8 mouse cellular contexts compared by ENCODE assay signal in the genomic region with DNA sequence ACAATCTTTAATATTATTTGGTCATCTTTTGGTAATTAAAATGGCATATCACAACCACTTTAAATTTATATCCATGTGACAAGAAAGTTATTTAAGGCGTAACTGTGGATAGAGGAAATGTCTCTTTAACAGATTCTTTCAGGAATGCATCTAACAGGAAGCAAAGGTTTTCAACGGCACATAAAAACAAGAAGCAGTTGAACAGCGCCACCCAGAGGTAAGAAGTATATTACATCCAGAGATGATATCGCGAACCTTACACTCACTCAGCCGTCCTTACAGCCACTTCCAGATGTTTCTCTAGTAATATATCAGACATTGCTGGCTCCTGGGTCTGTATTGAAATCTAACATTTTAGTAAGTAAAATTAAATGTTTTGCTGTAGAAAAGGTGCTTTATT.
DNase-seq lines count a peak whose midpoint lies in the region; ATAC-seq and TF ChIP-seq lines count a peak whose summit lies in the region.

No protein-coding gene starts in this region.

- no peak overlapping the region for H3K4me3 ChIP-seq in cerebellum, adult 2 months (replicated peaks; ENCODE audit: insufficient read depth, low read depth, low read length)
- H3K4me3 ChIP-seq in midbrain, embryonic 13.5 days (replicated peaks) = no peak overlapping the region

- no peak overlapping the region for H3K27ac ChIP-seq in cerebellum, adult 2 months (ENCODE audit: insufficient read depth, low read length)
- no peak overlapping the region for H3K27ac ChIP-seq in midbrain, embryonic 13.5 days

- H3K4me1 ChIP-seq in cerebellum, adult 2 months (ENCODE audit: control insufficient read depth, insufficient read depth, low read length) = no peaks in the 10 kb centered on the region
- peaks cover 17% of the 10 kb centered on the region for H3K4me1 ChIP-seq in midbrain, embryonic 13.5 days (replicated peaks)

- peak; percentile 8; the same call in 1 of the 2 replicates for TF ChIP-seq CTCF in cerebellum, adult 2 months (IDR thresholded peaks at IDR 0.05; ENCODE audit: borderline replicate concordance, insufficient read depth, low read depth, low read length)

- no peaks in the 10 kb centered on the region; the same call in 1 of the 2 replicates for H3K27me3 ChIP-seq in cerebellum, adult 2 months (ENCODE audit: control insufficient read depth, insufficient read depth, low read length)
- H3K27me3 ChIP-seq in midbrain, embryonic 13.5 days = peaks cover 25% of the 10 kb centered on the region; the same call in 1 of the 2 replicates

- ATAC-seq in cerebellum, adult (ENCODE audit: insufficient number of reproducible peaks, low FRiP score, low TSS enrichment) = no peak
- 0 out of 2 replicates have a peak, but pooled peaks have one; percentile 47 for ATAC-seq in midbrain, embryonic 13.5 days

- no peak for TF ChIP-seq POLR2A in cerebellum, adult 2 months (IDR thresholded peaks at IDR 0.05; ENCODE audit: borderline replicate concordance, insufficient read depth, low read length)

- no peak overlapping the region for H3K4me2 ChIP-seq in midbrain, embryonic 13.5 days (replicated peaks)

- peak; percentile 21 to 45 for DNase-seq in cerebellum, adult 2 months
- peak; percentile 86 for DNase-seq in CD4-positive, CD25-positive, alpha-beta regulatory T cell, adult 2 months (ENCODE audit: low read depth, low spot score)
- peak; percentile 28 for DNase-seq in cerebellum, adult 9-11 months
- peak; percentile 51 for DNase-seq in gastrocnemius, postnatal 10 days
- DNase-seq in left cerebral cortex, adult 11 months (ENCODE audit: low spot score) = peak; percentile 74
- peak; percentile 40 to 74 for DNase-seq in spleen, postnatal 4 days (ENCODE audit: low spot score in 2 of 2)

- H3K36me3 ChIP-seq in midbrain, embryonic 13.5 days = no peaks in the 10 kb centered on the region

- no peaks in the 10 kb centered on the region for H3K9me3 ChIP-seq in midbrain, embryonic 13.5 days

- WGBS in cerebellum, adult 2 months = 8% methylated on average over 6 of the region's 6 CpGs
- 2% methylated on average over 6 of the region's 6 CpGs for WGBS in midbrain, embryonic 13.5 days

- H3K9ac ChIP-seq in midbrain, embryonic 13.5 days (replicated peaks) = no peak overlapping the region

Comparison
In these comparisons a context has a peak if more than half of its experiments do, and no peak if none do; other contexts are left out.
1. DNase-seq: peak in every context shown above with its lines; median percentile 86 in CD4-positive, CD25-positive, alpha-beta regulatory T cell, adult 2 months; 74 in left cerebral cortex, adult 11 months; 57 in spleen, postnatal 4 days; 51 in gastrocnemius, postnatal 10 days; 33 in cerebellum, adult 2 months; 28 in cerebellum, adult 9-11 months.